Mouse (Mus musculus) hindbrain, embryonic 12.5 days (tissue): ENCODE data around the gene Cacnb4. TPM values are rescaled to one million over a fixed set of nuclear protein-coding genes. Genes with fewer than 3 reads are reported as not detected.

Experiments
- ATAC-seq: fragments of 200-750 bp; cut with Nextera tagmentation; 2 replicates; pipeline ENCODE4 v1.8.0; 2017; ENCODE audit warnings: moderate TSS enrichment; ENCODE audit not compliant: low FRiP score
- H3K27ac ChIP-seq: fragments of 300-500 bp; sonication (generic); 2 replicates; pipeline ENCODE4 v1.5.1; 2016; ENCODE audit warnings: mild to moderate bottlenecking
- H3K27me3 ChIP-seq: fragments of 300-500 bp; sonication (generic); 2 replicates; pipeline ENCODE4 v1.6.1; 2016; ENCODE audit warnings: mild to moderate bottlenecking
- H3K36me3 ChIP-seq: fragments of 300-500 bp; sonication (generic); 2 replicates; pipeline ENCODE4 v1.6.1; 2016; ENCODE audit warnings: mild to moderate bottlenecking
- H3K4me1 ChIP-seq: fragments of 300-500 bp; sonication (generic); 2 replicates; pipeline ENCODE4 v1.6.1; 2016
- H3K4me2 ChIP-seq: fragments of 300-500 bp; sonication (generic); replicated peaks from 2 replicates; pipeline ENCODE4 v1.6.1; 2016; ENCODE audit warnings: mild to moderate bottlenecking
- H3K4me3 ChIP-seq: fragments of 300-500 bp; sonication (generic); 2 replicates; pipeline ENCODE4 v1.5.1; 2016; ENCODE audit warnings: mild to moderate bottlenecking
- H3K9ac ChIP-seq: fragments of 300-500 bp; sonication (generic); 2 replicates; pipeline ENCODE4 v1.6.1; 2016; ENCODE audit warnings: mild to moderate bottlenecking, moderate library complexity
- H3K9me3 ChIP-seq: fragments of 300-500 bp; sonication (generic); replicated peaks from 2 replicates; pipeline ENCODE4 v1.6.1; 2016; ENCODE audit warnings: mild to moderate bottlenecking
- WGBS: fragments of 180-500 bp; shearing (Covaris S2); methylation state at CpG from one replicate; pipeline ENCODE4 v1.1.7; 2016; 5-methylcytosine and 5-hydroxymethylcytosine counted together
- polyA plus RNA-seq: library from polyadenylated mRNA; unstranded; fragments of >200 nt; fragmentation: Nextera tagmentation; extraction: Ambion mirVana; gene quantifications from 2 replicates; pipeline ENCODE4 v1.2.1, GENCODE M21; 2016

The Cacnb4 gene
- polyA plus RNA-seq, 1 experiment from 2014 or later, result 5.9 TPM

DNA sequence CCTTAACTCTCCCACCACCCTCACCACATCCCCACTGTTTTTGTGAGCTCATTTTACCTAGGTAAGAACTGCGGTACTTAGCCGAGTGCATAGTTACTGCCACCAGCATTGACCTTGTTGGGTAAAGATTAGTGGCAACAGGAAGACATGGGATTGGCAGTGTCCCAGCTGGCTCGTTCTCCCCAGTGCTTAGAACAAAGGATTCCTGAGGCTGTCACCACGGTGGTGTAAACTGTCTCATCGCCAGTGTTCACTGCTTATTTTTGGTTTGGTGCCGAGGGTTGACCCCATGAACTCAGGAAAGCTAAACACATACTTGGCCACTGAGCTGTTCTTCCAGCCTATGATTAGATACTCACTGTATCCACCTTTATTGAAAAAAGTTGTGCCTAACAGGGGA lies 238.6 kb downstream of the Cacnb4 start:
- 67% methylated on average over 6 of the region's 6 CpGs for WGBS

DNA sequence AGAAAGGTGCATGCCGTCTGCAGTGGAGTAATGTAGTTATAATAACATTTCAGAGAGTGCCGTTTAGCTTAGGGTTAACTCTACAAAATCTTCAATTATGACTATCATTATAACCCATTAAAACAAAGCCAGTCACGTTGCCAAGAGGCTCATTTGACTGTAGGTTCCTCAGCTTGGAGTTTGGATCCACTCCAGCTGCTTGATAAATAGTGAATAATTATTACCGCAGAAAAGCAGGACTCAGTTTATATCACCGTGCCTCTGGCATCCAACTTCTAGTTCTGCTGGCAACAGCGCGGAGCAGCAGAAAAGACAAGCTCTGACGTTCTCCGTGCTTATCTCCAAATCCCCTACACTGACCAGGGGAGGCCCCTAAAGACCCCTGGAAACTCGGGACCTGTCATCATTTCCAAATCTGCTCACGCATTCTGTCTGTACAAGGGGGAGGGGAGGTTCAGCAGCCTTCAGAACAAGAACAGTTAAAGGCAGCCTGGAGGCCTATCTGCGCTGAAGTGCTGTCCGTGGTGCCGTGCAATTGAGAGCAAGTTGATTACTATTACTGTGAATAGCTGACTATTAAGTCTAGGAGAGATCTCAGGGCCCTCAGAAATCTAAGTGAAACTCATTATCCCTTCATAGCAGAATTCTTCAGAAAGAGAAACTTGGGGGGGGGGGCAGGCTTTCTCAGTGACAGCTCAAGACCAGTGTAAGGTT lies 240.6 kb downstream of the Cacnb4 start:
- Histone ChIP-seq H3K4me3 (no peak overlapping the region), H3K9ac (no peak overlapping the region), H3K4me2 (no peak overlapping the region), H3K27ac (no peak overlapping the region), H3K9me3 (no peaks in the 10 kb centered on the region), H3K27me3 (no peaks in the 10 kb centered on the region), H3K4me1 (no peaks in the 10 kb centered on the region), H3K36me3 (0 out of 2 replicates have a peak, but pooled peaks cover 5% of the 10 kb centered on the region)
- WGBS, result 83% methylated on average over 14 of the region's 14 CpGs
- no peak for ATAC-seq

More for the DNA sequence above, 238.6 kb downstream of the Cacnb4 start:
- 0 out of 2 replicates have a peak, but pooled peaks cover 5% of the 10 kb centered on the region for H3K36me3 ChIP-seq
- H3K4me1 ChIP-seq, result no peaks in the 10 kb centered on the region
- no peaks in the 10 kb centered on the region for H3K27me3 ChIP-seq
- no peak overlapping the region for H3K27ac ChIP-seq
- no peak overlapping the region for H3K4me2 ChIP-seq
- no peak overlapping the region for H3K4me3 ChIP-seq
- no peaks in the 10 kb centered on the region for H3K9me3 ChIP-seq
- H3K9ac ChIP-seq, result no peak overlapping the region
- ATAC-seq, result no peak

DNA sequence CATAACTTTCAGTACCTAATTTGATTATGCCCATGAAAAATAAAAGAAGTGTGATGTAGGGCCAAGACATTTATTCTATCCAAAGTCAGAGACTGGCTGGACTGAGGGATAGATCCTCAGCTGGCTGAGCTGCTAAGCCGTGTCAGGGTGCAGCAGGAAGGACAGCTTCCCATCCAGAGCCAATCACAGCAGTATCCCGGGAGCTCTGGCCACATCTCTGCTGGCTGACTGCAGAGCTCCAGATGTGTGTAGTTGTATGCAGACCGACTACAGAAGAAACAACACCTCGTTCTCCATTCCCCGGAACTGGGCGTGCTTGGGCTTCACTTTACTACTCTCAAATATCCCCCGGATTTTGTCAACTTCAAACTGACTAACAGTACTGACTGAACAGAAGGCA lies 243.3 kb downstream of the Cacnb4 start:
- no peaks in the 10 kb centered on the region for H3K9me3 ChIP-seq
- no peaks in the 10 kb centered on the region for H3K4me1 ChIP-seq
- H3K27ac ChIP-seq, result no peak overlapping the region
- WGBS, result 48% methylated on average over 7 of the region's 7 CpGs
- H3K9ac ChIP-seq, result no peak overlapping the region
- no peak overlapping the region for H3K4me2 ChIP-seq
- no peak overlapping the region for H3K4me3 ChIP-seq
- H3K36me3 ChIP-seq, result 0 out of 2 replicates have a peak, but pooled peaks cover 5% of the 10 kb centered on the region
- no peak for ATAC-seq
- no peaks in the 10 kb centered on the region for H3K27me3 ChIP-seq

DNA sequence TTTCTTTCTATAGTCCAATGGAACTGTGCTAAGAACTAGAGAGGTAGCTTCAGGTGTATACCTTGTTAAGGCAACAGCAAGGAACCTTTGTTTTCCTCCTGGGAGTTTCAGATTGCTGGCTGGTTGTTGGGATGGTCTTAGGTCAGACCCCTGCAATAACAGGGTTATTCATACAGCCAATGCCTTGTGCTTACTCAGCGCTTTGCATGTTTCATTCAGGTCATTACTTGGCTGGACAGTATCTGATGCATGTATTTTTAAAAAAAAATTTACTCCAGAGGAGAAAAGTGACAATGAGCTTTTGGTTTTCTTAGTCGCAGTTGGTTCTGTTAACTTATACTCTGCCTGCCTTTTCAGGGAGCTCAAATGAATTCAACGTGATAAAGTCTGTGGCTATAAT lies 249.2 kb downstream of the Cacnb4 start:
- Histone ChIP-seq H3K4me2 (no peak overlapping the region), H3K4me1 (peaks cover 14% of the 10 kb centered on the region), H3K9me3 (no peaks in the 10 kb centered on the region), H3K9ac (no peak overlapping the region), H3K36me3 (no peaks in the 10 kb centered on the region), H3K4me3 (no peak overlapping the region), H3K27me3 (no peaks in the 10 kb centered on the region), H3K27ac (no peak overlapping the region)
- 86% methylated on average over 3 of the region's 3 CpGs for WGBS
- ATAC-seq, result no peak

DNA sequence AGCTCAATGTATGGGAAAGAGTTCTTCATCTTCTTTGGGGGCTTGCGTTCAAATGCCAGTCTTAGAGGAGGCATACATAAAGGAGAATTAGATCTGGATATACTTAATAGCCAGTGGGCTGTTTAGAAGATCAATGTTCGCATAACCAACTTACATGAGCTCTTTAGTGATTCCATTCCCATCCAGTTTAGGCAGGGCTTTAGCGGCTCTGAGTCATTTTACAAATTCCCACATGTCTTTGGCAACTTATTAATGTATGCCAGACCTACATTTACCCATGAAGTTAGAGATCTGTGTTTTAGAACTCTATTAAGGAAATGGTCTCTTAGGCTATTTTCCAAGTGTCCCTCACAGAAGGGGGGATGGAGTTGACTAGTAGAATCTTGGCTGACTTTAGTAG lies 250.6 kb downstream of the Cacnb4 start:
- ATAC-seq, result no peak
- H3K4me3 ChIP-seq, result no peak overlapping the region
- H3K4me1 ChIP-seq, result peaks cover 25% of the 10 kb centered on the region
- H3K9me3 ChIP-seq, result no peaks in the 10 kb centered on the region
- no peak overlapping the region for H3K27ac ChIP-seq
- H3K4me2 ChIP-seq, result no peak overlapping the region
- 92% methylated on average over 3 of the region's 3 CpGs for WGBS
- H3K9ac ChIP-seq, result no peak overlapping the region
- no peaks in the 10 kb centered on the region for H3K36me3 ChIP-seq
- no peaks in the 10 kb centered on the region for H3K27me3 ChIP-seq

DNA sequence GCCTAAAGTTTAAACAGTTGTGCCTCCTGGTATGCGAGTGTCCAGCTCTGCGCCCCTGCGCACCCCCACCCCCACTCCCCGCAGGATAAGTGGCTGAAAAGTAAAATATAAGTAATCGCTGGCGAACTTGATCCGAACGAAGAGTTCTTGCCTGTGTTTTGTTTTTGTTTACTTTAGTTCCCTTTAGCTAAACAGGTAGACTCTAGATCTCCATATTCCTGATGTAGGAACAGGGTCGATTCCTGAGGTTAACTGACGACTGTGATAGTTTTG lies 251.2 kb downstream of the Cacnb4 start:
- Histone ChIP-seq H3K4me1 (peaks cover 27% of the 10 kb centered on the region), H3K36me3 (no peaks in the 10 kb centered on the region), H3K27ac (peak overlapping the region; percentile 88; the same call in 1 of the 2 replicates), H3K9ac (peak overlapping the region; percentile 96), H3K27me3 (no peaks in the 10 kb centered on the region), H3K4me3 (peak overlapping the region; percentile 98), H3K9me3 (no peaks in the 10 kb centered on the region), H3K4me2 (peak overlapping the region; percentile 70)
- 32% methylated on average over 10 of the region's 10 CpGs for WGBS
- no peak for ATAC-seq

DNA sequence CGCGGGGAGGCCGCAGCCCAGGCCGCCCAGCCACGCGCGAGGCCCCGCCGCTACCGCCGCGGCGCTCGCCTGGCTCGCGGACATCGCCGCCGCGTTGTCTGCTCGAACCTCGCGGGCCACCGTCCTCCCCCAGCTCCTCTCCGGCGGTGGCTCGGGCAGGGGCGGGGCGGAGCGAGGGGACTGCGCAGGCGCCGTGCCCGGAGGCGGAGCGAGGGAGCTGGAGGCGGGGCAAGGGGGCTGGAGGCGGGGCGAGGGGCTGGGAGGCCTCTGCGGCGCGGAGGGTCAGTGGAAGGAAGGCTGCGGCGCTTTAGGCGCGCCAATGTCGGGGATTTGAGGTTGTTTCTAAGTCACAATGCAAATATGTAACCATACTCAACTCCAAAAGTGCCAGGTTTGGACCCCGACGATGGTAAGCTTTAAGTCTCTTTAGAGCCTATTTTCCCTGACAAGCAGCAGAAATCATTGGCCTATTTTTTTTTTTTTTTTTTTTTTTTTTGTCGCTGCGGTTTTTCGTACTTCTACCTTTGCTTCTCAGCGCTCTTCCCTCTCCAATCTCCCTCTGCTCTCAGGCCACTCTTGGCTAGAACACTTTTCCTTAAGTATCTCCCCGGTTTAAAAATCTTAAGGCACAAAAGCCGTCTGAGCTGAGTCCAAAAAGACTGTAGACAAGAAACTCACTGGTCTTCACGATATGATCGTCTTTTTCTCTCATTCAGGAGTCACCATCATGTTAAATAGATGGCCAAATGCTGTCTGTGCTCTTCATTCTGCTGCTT lies 251.7 kb downstream of the Cacnb4 start, which contains the start of gene Arl5a:
Gene Arl5a, minus strand, starts transcription at position 155 of the 776 bp plus-strand sequence.
- Histone ChIP-seq H3K9ac (peak within 1 kb of the TSS; percentile 96), H3K4me2 (peak within 1 kb of the TSS; percentile 70), H3K4me3 (peak within 1 kb of the TSS; percentile 98), H3K27ac (peak within 1 kb of the TSS; percentile 88), H3K36me3 (no peaks in the 10 kb centered on the region), H3K9me3 (no peaks in the 10 kb centered on the region), H3K27me3 (no peaks in the 10 kb centered on the region), H3K4me1 (peaks cover 27% of the 10 kb centered on the region)
- ATAC-seq, result peak; percentile 97
- 1% methylated on average over 57 of the region's 57 CpGs for WGBS

DNA sequence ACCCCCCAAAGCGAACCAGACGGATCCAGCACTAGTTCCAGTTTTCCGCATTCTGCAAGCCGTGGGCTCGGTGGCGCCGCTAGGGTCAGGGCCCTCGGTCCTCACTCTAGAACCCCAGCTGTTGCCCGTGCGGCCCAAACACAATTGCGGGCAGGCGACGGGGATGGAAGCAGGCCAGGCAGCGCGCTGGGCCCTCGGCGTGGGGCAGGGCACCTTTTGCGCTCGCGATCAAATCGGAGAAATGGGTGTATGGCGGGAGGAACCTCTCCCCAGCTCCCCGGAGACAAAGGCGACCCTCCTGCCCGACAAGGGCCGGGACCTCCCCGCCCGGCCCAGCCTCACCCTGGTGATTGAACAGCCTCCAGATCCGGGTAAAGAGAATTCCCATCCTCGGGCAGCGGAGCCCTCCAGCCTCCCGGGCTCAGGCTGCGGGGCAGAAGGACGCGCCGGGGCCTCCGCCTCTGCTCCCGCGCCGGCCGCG lies 252.3 kb downstream of the Cacnb4 start:
- H3K27ac ChIP-seq, result peak overlapping the region; percentile 88
- peaks cover 27% of the 10 kb centered on the region for H3K4me1 ChIP-seq
- no peaks in the 10 kb centered on the region for H3K9me3 ChIP-seq
- peak overlapping the region; percentile 70 for H3K4me2 ChIP-seq
- peak; percentile 90 for ATAC-seq
- WGBS, result under 1% methylated on average over 42 of the region's 42 CpGs
- H3K27me3 ChIP-seq, result no peaks in the 10 kb centered on the region
- H3K4me3 ChIP-seq, result peak overlapping the region; percentile 98
- H3K36me3 ChIP-seq, result no peaks in the 10 kb centered on the region
- peak overlapping the region; percentile 96 for H3K9ac ChIP-seq

DNA sequence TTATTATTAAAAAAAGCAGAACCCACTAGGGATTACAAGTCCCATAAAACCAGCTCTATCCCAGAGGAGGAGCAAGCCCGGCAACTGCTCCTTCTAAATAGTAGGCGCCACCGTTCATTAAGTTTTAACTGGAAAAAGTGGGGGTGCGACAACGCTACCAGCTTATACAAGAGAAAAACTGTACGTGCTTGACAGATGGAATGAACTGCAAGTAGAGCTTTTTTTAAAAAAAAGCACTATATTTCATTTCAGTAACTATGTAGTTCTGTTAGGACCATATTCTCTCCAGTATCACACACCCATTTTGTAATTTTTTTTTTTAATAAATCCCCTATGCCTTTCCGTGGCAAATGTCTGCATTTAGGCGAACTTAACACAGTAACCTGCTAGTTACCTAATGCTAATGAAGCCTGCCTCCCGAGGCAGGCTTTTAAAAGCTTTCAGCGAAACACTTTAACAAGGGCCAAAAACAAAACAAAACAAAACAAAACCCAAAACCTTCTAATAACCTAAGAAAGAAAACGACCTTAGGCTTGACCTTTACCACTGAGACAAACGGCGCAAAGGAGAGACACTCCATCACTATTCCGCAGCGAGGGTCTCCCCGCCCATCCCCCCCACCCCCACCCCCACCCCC lies 252.9 kb downstream of the Cacnb4 start:
- 4% methylated on average over 16 of the region's 16 CpGs for WGBS
- Histone ChIP-seq H3K27ac (peak overlapping the region; percentile 88), H3K4me3 (peak overlapping the region; percentile 98)

DNA sequence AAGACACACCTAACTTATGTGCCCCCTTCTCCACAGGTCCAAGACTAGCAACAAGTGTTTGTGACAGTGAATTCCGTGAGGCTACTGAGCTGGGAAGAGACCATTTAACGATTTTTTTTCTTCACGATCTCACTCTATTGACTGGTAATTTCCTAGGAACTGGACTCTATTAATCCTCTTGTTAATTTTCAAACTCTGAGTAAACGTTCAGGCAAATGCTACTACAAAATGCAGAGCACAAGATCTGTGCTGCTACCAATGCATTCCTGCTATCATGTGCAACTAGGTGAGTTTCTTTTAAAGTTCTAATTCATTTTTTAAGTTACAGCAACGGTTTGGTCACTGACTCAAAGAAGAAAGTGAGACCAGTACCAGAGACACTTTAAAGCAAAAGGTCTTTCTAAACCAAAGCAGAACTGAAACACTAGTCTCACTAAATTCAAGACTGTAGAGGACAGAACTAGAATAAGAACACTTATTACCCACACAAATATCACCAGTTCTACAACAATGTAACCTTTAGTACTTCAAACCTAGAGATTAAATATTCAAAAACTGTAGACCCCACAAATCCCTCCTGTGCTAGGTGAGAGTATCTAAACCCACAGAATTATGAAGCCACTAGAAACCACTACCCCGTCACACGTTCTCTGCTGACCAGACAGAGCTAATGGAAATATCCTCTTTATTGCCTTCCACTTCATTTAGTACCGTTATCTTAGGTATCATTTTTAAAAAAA lies 253.6 kb downstream of the Cacnb4 start:
- Histone ChIP-seq H3K36me3 (no peaks in the 10 kb centered on the region), H3K4me1 (peaks cover 27% of the 10 kb centered on the region), H3K4me2 (peak overlapping the region; percentile 70), H3K9me3 (no peaks in the 10 kb centered on the region), H3K27ac (no peak overlapping the region), H3K9ac (peak overlapping the region; percentile 25; the same call in 1 of the 2 replicates), H3K4me3 (peak overlapping the region; percentile 98), H3K27me3 (no peaks in the 10 kb centered on the region)
- 65% methylated on average over 8 of the region's 8 CpGs for WGBS
- no peak for ATAC-seq

More for the DNA sequence above, 252.9 kb downstream of the Cacnb4 start:
- Histone ChIP-seq H3K27me3 (no peaks in the 10 kb centered on the region), H3K36me3 (no peaks in the 10 kb centered on the region), H3K4me1 (peaks cover 27% of the 10 kb centered on the region), H3K9ac (peak overlapping the region; percentile 96), H3K9me3 (no peaks in the 10 kb centered on the region), H3K4me2 (peak overlapping the region; percentile 70)
- ATAC-seq, result no peak

DNA sequence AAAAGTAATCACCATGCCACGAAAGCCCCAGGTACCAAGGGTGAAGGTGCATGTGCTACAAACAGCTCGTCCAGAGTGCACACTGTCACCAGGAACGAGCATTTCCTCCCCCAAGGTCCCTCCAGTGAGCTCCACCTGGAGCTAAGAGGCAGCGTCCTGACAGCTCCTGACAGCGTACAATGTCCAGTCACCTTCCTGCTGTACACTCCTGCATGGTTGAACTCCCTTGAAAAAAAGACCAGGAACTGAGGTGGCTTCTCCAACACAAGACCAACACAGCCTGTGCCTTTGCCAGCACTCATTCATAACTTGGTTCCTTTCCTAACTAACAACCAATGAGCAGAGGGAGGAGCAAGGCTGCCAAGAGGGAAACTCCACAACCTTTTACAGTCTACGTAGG lies 255.4 kb downstream of the Cacnb4 start:
- Histone ChIP-seq H3K4me3 (no peak overlapping the region), H3K36me3 (peaks cover 10% of the 10 kb centered on the region), H3K27ac (no peak overlapping the region), H3K9ac (no peak overlapping the region), H3K4me1 (peaks cover 27% of the 10 kb centered on the region), H3K27me3 (no peaks in the 10 kb centered on the region), H3K9me3 (peaks cover 6% of the 10 kb centered on the region; the same call in 1 of the 2 replicates), H3K4me2 (no peak overlapping the region)
- no peak for ATAC-seq
- 74% methylated on average over 6 of the region's 6 CpGs for WGBS
